Mouse (Mus musculus): ENCODE measurements around the gene Crisp2. TPM values are rescaled to one million over a fixed set of nuclear protein-coding genes. Genes with fewer than 3 reads are reported as not detected.

Gene Crisp2
- polyA plus RNA-seq, 1 experiment from 2014 or later, result 0.13 TPM

- Histone ChIP-seq H3K4me1 (ENCODE audit: insufficient read depth) (0 out of 2 replicates have a peak, but pooled peaks cover 12% of the 10 kb centered on the region), H3K27ac (ENCODE audit: low read depth) (peak overlapping the region; percentile 90), H3K9ac (replicated peaks) (no peak overlapping the region; the same call in 1 of the 2 replicates), H3K9me3 (ENCODE audit: low read length) (no peaks in the 10 kb centered on the region), H3K27me3 (ENCODE audit: insufficient read depth, low read length) (no peaks in the 10 kb centered on the region), H3K36me3 (replicated peaks; ENCODE audit: insufficient read depth, low read length) (no peaks in the 10 kb centered on the region), H3K4me2 (ENCODE audit: low read depth, low read length) (peak overlapping the region; percentile 55), H3K4me3 (ENCODE audit: low read depth, low read length) (no peak overlapping the region)
- peak; percentile 60 for DNase-seq
- TF ChIP-seq CTCF (IDR thresholded peaks at IDR 0.05; ENCODE audit: low read depth), result no peak
- peak; percentile 100 for TF ChIP-seq EP300 (IDR thresholded peaks at IDR 0.05; ENCODE audit: low read depth)
- peak; percentile 94 for ATAC-seq
- 3% methylated on average over 3 of the region's 3 CpGs for WGBS (ENCODE audit: insufficient replicate concordance)
Observed at GRCm38 (mm10) chr17:40806550-40806949, 253 bp downstream of the Crisp2 start.

DNA sequence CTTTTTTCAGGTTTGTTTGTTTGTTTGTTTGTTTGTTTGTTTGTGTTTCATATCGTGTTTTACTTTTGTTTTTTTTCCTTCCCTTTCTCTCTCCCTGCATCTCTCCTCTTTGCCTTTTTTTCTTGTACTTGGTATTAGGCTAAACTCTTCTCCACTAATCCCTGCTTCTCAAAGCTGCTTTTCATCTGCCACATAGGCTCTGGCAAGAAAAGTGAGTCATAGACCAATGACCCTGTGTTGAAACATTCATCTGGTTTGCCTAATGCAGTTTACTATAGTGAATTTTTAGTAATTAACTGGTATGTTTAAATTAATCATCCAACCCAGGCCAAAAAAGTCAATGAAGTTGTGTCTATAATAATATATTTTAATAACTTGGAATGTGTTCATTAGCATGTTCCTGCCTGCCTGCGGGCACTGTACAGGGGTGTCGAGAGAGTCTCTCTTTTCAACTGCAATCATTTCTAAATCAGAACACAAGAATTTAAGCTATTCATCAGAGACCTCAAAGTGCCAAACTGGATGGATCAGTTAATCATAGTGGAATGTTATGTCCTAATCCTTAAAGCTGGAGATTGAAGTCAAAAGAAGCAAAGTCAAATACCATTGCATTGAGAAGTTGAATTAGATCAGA is 4.0 kb downstream of the Crisp2 start:
- Histone ChIP-seq H3K27me3 (ENCODE audit: insufficient read depth, low read length) (no peaks in the 10 kb centered on the region), H3K27ac (ENCODE audit: low read depth) (no peak overlapping the region), H3K4me3 (ENCODE audit: low read depth, low read length) (no peak overlapping the region), H3K4me1 (ENCODE audit: insufficient read depth) (0 out of 2 replicates have a peak, but pooled peaks cover 5% of the 10 kb centered on the region), H3K36me3 (replicated peaks; ENCODE audit: insufficient read depth, low read length) (no peaks in the 10 kb centered on the region), H3K9ac (replicated peaks) (no peak overlapping the region), H3K4me2 (ENCODE audit: low read depth, low read length) (no peak overlapping the region), H3K9me3 (ENCODE audit: low read length) (no peaks in the 10 kb centered on the region)
- no peak for TF ChIP-seq CTCF (IDR thresholded peaks at IDR 0.05; ENCODE audit: low read depth)
- no peak for TF ChIP-seq EP300 (IDR thresholded peaks at IDR 0.05; ENCODE audit: low read depth)
- DNase-seq (no peak), ATAC-seq (no peak)
- 91% methylated on average over 3 of the region's 3 CpGs for WGBS (ENCODE audit: insufficient replicate concordance)

- H3K27ac ChIP-seq (ENCODE audit: low read depth), result no peak overlapping the region
Observed at GRCm38 (mm10) chr17:40793921-40794854, 12.6 kb downstream of the Crisp2 start.

GRCm38 (mm10) chr17:40789877-40790276 is 16.9 kb downstream of the Crisp2 start:
- DNase-seq, result no peak
- no peaks in the 10 kb centered on the region for H3K36me3 ChIP-seq (replicated peaks; ENCODE audit: insufficient read depth, low read length)
- peaks cover 2% of the 10 kb centered on the region; the same call in 1 of the 2 replicates for H3K4me1 ChIP-seq (ENCODE audit: insufficient read depth)
- no peak overlapping the region for H3K4me2 ChIP-seq (ENCODE audit: low read depth, low read length)
- H3K27ac ChIP-seq (ENCODE audit: low read depth), result no peak overlapping the region
- no peaks in the 10 kb centered on the region for H3K27me3 ChIP-seq (ENCODE audit: insufficient read depth, low read length)
- no peak overlapping the region for H3K9ac ChIP-seq (replicated peaks)
- TF ChIP-seq CTCF (IDR thresholded peaks at IDR 0.05; ENCODE audit: low read depth) (no peak), EP300 (IDR thresholded peaks at IDR 0.05; ENCODE audit: low read depth) (no peak)
- H3K9me3 ChIP-seq (ENCODE audit: low read length), result no peaks in the 10 kb centered on the region
- ATAC-seq, result 0 out of 2 replicates have a peak, but pooled peaks have one; percentile 28
- no peak overlapping the region for H3K4me3 ChIP-seq (ENCODE audit: low read depth, low read length)

More at GRCm38 (mm10) chr17:40793921-40794854, 12.6 kb downstream of the Crisp2 start:
- H3K4me3 ChIP-seq (ENCODE audit: low read depth, low read length), result no peak overlapping the region
- H3K4me1 ChIP-seq (ENCODE audit: insufficient read depth), result peaks cover 2% of the 10 kb centered on the region; the same call in 1 of the 2 replicates
- H3K27me3 ChIP-seq (ENCODE audit: insufficient read depth, low read length), result no peaks in the 10 kb centered on the region
- WGBS (ENCODE audit: insufficient replicate concordance), result 41% methylated on average over 20 of the region's 20 CpGs
- no peak overlapping the region for H3K9ac ChIP-seq (replicated peaks)
- peak overlapping the region; percentile 34 for H3K4me2 ChIP-seq (ENCODE audit: low read depth, low read length)
- no peaks in the 10 kb centered on the region for H3K9me3 ChIP-seq (ENCODE audit: low read length)
- peak; percentile 85 for DNase-seq
- ATAC-seq, result peak; percentile 95
- TF ChIP-seq CTCF (IDR thresholded peaks at IDR 0.05; ENCODE audit: low read depth) (peak; percentile 83), EP300 (IDR thresholded peaks at IDR 0.05; ENCODE audit: low read depth) (peak; percentile 55; the same call in 1 of the 2 replicates)
- no peaks in the 10 kb centered on the region for H3K36me3 ChIP-seq (replicated peaks; ENCODE audit: insufficient read depth, low read length)

DNA sequence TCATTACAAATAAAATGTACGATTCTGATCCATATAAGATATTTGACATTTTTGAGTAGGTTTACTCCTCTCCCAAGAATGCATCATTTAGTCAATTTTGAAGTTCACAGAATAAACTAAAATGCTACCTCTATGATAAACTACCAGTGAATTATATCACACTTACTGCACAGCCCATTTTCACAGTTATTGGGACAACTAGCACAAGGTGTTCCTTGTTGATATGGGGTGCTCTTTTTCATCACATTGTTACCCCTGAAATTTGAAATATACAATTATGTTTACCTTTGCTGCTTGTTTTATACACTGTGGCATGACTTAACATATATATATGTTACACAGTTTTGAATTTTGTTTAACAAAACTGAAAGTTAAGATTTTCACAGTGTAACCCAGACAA is 39.7 kb downstream of the Crisp2 start:
- Histone ChIP-seq H3K36me3 (replicated peaks; ENCODE audit: insufficient read depth, low read length) (no peaks in the 10 kb centered on the region), H3K27ac (ENCODE audit: low read depth) (no peak overlapping the region), H3K9me3 (ENCODE audit: low read length) (no peaks in the 10 kb centered on the region), H3K4me1 (ENCODE audit: insufficient read depth) (no peaks in the 10 kb centered on the region), H3K4me3 (ENCODE audit: low read depth, low read length) (no peak overlapping the region), H3K27me3 (ENCODE audit: insufficient read depth, low read length) (no peaks in the 10 kb centered on the region), H3K4me2 (ENCODE audit: low read depth, low read length) (no peak overlapping the region), H3K9ac (replicated peaks) (no peak overlapping the region)
- DNase-seq, result no peak
- TF ChIP-seq CTCF (IDR thresholded peaks at IDR 0.05; ENCODE audit: low read depth) (no peak), EP300 (IDR thresholded peaks at IDR 0.05; ENCODE audit: low read depth) (no peak)
- 72% methylated on average over 1 of the region's 1 CpGs for WGBS (ENCODE audit: insufficient replicate concordance)
- ATAC-seq, result no peak

DNA sequence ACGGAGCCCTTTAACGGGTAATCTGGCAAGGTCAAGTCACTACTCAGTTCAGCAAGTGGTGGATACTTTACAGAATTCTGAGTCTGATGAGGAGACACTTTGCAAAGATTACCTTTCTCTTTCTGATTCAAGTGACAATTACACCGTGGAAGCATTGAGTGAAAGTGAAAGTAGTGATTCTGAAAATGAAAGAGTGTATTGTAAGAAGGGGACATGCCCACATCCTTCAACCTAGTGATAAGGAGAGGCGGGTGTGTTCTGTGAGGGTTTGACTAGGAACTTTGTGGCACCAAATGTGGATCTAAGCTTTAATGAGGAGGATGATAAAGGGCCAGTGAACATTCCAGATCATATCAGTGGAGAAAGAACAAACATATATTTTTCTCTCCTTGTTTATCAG is 43.1 kb downstream of the Crisp2 start:
- 63% methylated on average over 4 of the region's 4 CpGs for WGBS (ENCODE audit: insufficient replicate concordance)
- Histone ChIP-seq H3K27ac (ENCODE audit: low read depth) (no peak overlapping the region), H3K4me3 (ENCODE audit: low read depth, low read length) (no peak overlapping the region), H3K36me3 (replicated peaks; ENCODE audit: insufficient read depth, low read length) (no peaks in the 10 kb centered on the region), H3K27me3 (ENCODE audit: insufficient read depth, low read length) (no peaks in the 10 kb centered on the region), H3K4me1 (ENCODE audit: insufficient read depth) (no peaks in the 10 kb centered on the region), H3K9ac (replicated peaks) (no peak overlapping the region), H3K4me2 (ENCODE audit: low read depth, low read length) (no peak overlapping the region), H3K9me3 (ENCODE audit: low read length) (no peaks in the 10 kb centered on the region)
- no peak for DNase-seq
- TF ChIP-seq EP300 (IDR thresholded peaks at IDR 0.05; ENCODE audit: low read depth), result no peak
- TF ChIP-seq CTCF (IDR thresholded peaks at IDR 0.05; ENCODE audit: low read depth), result no peak
- ATAC-seq, result no peak
